Mouse (Mus musculus): ENCODE results near the gene Gipc2.

DNA sequence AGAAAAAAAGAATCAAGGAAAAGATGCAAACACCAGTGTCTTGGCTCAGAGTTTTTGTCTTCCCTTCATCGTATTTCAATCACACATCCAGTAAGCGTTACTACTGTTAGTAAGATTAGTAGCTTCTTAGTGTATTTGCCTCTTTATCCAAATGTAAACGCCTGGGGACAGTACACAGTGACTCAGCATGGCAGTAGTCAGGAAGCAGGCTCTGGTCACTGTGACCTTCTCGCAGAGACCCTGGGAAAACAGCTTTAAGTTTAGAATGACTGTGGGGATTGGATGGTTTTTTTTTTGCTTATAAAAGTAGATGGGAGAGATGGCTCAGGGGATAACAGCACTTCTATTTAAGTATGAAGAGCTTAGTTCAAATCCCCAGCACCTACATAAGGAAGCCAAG, 46.0 kb downstream of the Gipc2 start:
- TF ChIP-seq POLR2A (IDR thresholded peaks at IDR 0.05; ENCODE audit: borderline replicate concordance, low read depth, low read length) (no peak), CTCF (IDR thresholded peaks at IDR 0.05; ENCODE audit: low read depth, low read length) (no peak)

All from bone marrow macrophage, adult 2 months (primary cell).